Mouse (Mus musculus) A20 (cell line): ENCODE measurements around the gene Loxl1.
A peak's percentile ranks its signal among the peaks of the same experiment; 100 is the strongest.
"Not testable (repeated sequence)": the region's sequence is repeated elsewhere in the genome, so short reads cannot be mapped to it uniquely, and the experiment has no call there.

Experiments
- DNase-seq: peaks from one replicate; pipeline ENCODE4 v3.0.0-alpha.2; 2011; ENCODE audit warnings: low read depth, low spot score

Gene Loxl1

GRCm38 (mm10) chr9:58278313-58278712, 34.7 kb downstream of the Loxl1 start:
- no peak for DNase-seq

- no peak for DNase-seq
Observed at GRCm38 (mm10) chr9:58276346-58276745, 36.6 kb downstream of the Loxl1 start.

GRCm38 (mm10) chr9:58275797-58276196, 37.2 kb downstream of the Loxl1 start:
- DNase-seq: no peak

GRCm38 (mm10) chr9:58275115-58275774, 37.7 kb downstream of the Loxl1 start:
- peak; percentile 63 for DNase-seq

- no peak for DNase-seq
Observed at GRCm38 (mm10) chr9:58274626-58275025, 38.4 kb downstream of the Loxl1 start.

GRCm38 (mm10) chr9:58274101-58274604, 38.8 kb downstream of the Loxl1 start:
- DNase-seq: no peak

GRCm38 (mm10) chr9:58272855-58273254, 40.1 kb downstream of the Loxl1 start:
- peak; percentile 78 for DNase-seq

- DNase-seq: peak; percentile 84
Observed at GRCm38 (mm10) chr9:58272068-58272541, 40.9 kb downstream of the Loxl1 start.

GRCm38 (mm10) chr9:58271551-58271950, 41.4 kb downstream of the Loxl1 start:
- peak; percentile 71 for DNase-seq

- DNase-seq: peak; percentile 87
Observed at GRCm38 (mm10) chr9:58271109-58271508, 41.9 kb downstream of the Loxl1 start.

GRCm38 (mm10) chr9:58270081-58270480, 42.9 kb downstream of the Loxl1 start:
- DNase-seq: no peak

GRCm38 (mm10) chr9:58268384-58269313, 44.3 kb downstream of the Loxl1 start:
- DNase-seq: peak; percentile 82

- no peak for DNase-seq
Observed at GRCm38 (mm10) chr9:58267046-58267445, 45.9 kb downstream of the Loxl1 start.

GRCm38 (mm10) chr9:58266571-58267011, 46.4 kb downstream of the Loxl1 start:
- peak; percentile 87 for DNase-seq

- no peak for DNase-seq
Observed at GRCm38 (mm10) chr9:58265368-58265767, 47.6 kb downstream of the Loxl1 start.

- no peak for DNase-seq
Observed at GRCm38 (mm10) chr9:58262507-58262906, 50.5 kb downstream of the Loxl1 start.

GRCm38 (mm10) chr9:58255704-58256685, 57.0 kb downstream of the Loxl1 start:
- DNase-seq: peak; percentile 57

- DNase-seq: peak; percentile 60
Observed at GRCm38 (mm10) chr9:58255105-58255504, 57.9 kb downstream of the Loxl1 start.

- DNase-seq: not testable (repeated sequence)
Observed at GRCm38 (mm10) chr9:58253805-58254122, 59.2 kb downstream of the Loxl1 start.

- DNase-seq: peak; percentile 93
Observed at GRCm38 (mm10) chr9:58253033-58253804, 59.8 kb downstream of the Loxl1 start, which contains the start of gene Stoml1. TSS of gene Stoml1 (plus strand) at chr9:58253164.
